Mouse (Mus musculus): ENCODE measurements around the gene Cldn1. TPM values are rescaled to one million over a fixed set of nuclear protein-coding genes. Genes with fewer than 3 reads are reported as not detected.

The Cldn1 gene
- total RNA-seq, 2 experiments from 2014 or later = 0.91 to 1.8 TPM

GRCm38 (mm10) chr16:26309402-26309801 lies 62.2 kb downstream of the Cldn1 start:
- no peak for DNase-seq (ENCODE audit: low spot score)

Other genes starting within 250 kb of the Cldn1 start
- gene Cldn16, start 91.3 kb upstream of the Cldn1 start, total RNA-seq (2021) = not detected
- gene Tmem207, start 154.9 kb upstream of the Cldn1 start, total RNA-seq (2021) = not detected
- 1 to 10 TPM; 1.8 to 1.9 TPM for gene Il1rap, start 209.9 kb upstream of the Cldn1 start, total RNA-seq (2021)